Comparison of ENCODE assay signal across 10 mouse cellular contexts in genomic region chr1:85650524-85650923, GRCm38 (mm10). TPM values are rescaled to one million over a fixed set of nuclear protein-coding genes. Genes with fewer than 3 reads are reported as not detected.
DNase-seq lines count a peak whose midpoint lies in the region; TF ChIP-seq lines count a peak whose summit lies in the region.
"Not testable (repeated sequence)": the region's sequence is repeated elsewhere in the genome, so short reads cannot be mapped to it uniquely, and the experiment has no call there.
"Had no signal": no experiment of that assay in that cellular context is flagged by ENCODE, and none has a peak within 500 bp of the region (broad histone marks: within the 10 kb centered on the region; RNA-seq: fewer than 3 reads in every experiment).

No protein-coding gene starts in this region.

- 0 out of 2 replicates have a peak overlapping the region, but pooled peaks have one; percentile 23 for H3K27ac ChIP-seq in brown adipose tissue, adult 24 weeks (replicated peaks; ENCODE audit: low read depth, low read length)
- peak overlapping the region; percentile 49; the same call in 1 of the 2 replicates for H3K27ac ChIP-seq in gastrocnemius, adult 2 months
- peak overlapping the region; percentile 47; the same call in 1 of the 2 replicates for H3K27ac ChIP-seq in heart, adult 2 months
- not testable (repeated sequence) for H3K27ac ChIP-seq in kidney, adult 2 months (ENCODE audit: insufficient read depth, low read depth, low read length); thymus, adult 2 months (ENCODE audit: control insufficient read depth, insufficient read depth, low read length)
- peak overlapping the region; percentile 46; the same call in 1 of the 2 replicates for H3K27ac ChIP-seq in small intestine, adult 2 months (ENCODE audit: insufficient read depth, low read depth, low read length)

- not testable (repeated sequence) for TF ChIP-seq CTCF in gastrocnemius, adult 2 months (IDR thresholded peaks at IDR 0.05); heart, adult 2 months (IDR thresholded peaks at IDR 0.05); kidney, adult 2 months (conservative IDR thresholded peaks at IDR 0.05; ENCODE audit: insufficient read depth, insufficient read length, low read depth, low read length); small intestine, adult 2 months (IDR thresholded peaks at IDR 0.05; ENCODE audit: extremely low read depth, insufficient read length, insufficient replicate concordance, low read depth, low read length); thymus, adult 2 months (IDR thresholded peaks at IDR 0.05; ENCODE audit: borderline replicate concordance, control insufficient read depth, extremely low read depth, insufficient read depth, low read length, poor library complexity)

- H3K36me3 ChIP-seq in heart, adult 2 months (ENCODE audit: control insufficient read depth, insufficient read depth, low read length); kidney, adult 2 months (ENCODE audit: control insufficient read depth, insufficient read depth, low read length); small intestine, adult 2 months (ENCODE audit: control insufficient read depth, insufficient read depth, low read length); thymus, adult 2 months (ENCODE audit: control insufficient read depth, insufficient read depth, low read length): not testable (repeated sequence)

- WGBS in heart, adult 2 months = 49% methylated on average over 4 of the region's 5 CpGs
- 53% methylated on average over 4 of the region's 5 CpGs for WGBS in kidney, adult 2 months
- WGBS in small intestine, adult 2 months = 55% methylated on average over 4 of the region's 5 CpGs
- WGBS in thymus, adult 2 months = 50% methylated on average over 4 of the region's 5 CpGs

- H3K27me3 ChIP-seq in heart, adult 2 months (ENCODE audit: control insufficient read depth, insufficient read depth, low read length); kidney, adult 2 months (replicated peaks; ENCODE audit: control insufficient read depth, insufficient read depth, low read length); small intestine, adult 2 months (ENCODE audit: control insufficient read depth, insufficient read depth, low read length); thymus, adult 2 months (ENCODE audit: control insufficient read depth, insufficient read depth, low read length): not testable (repeated sequence)

- H3K4me1 ChIP-seq in brown adipose tissue, adult 24 weeks (ENCODE audit: control insufficient read depth, insufficient read depth, insufficient read length, low read length); heart, adult 2 months (ENCODE audit: control insufficient read depth, insufficient read depth, low read length); kidney, adult 2 months (ENCODE audit: control insufficient read depth, insufficient read depth, low read length); small intestine, adult 2 months (ENCODE audit: control insufficient read depth, insufficient read depth, insufficient read length, low read length); thymus, adult 2 months (replicated peaks; ENCODE audit: control insufficient read depth, insufficient read depth, low read length): not testable (repeated sequence)

- DNase-seq in adrenal gland, adult 2 months = peak; percentile 12
- DNase-seq in gastrocnemius, adult 2 months; kidney, adult 2 months: not testable (repeated sequence)
- DNase-seq in heart, adult 2 months = peak; percentile 20 to 33
- peak; percentile 19 for DNase-seq in thymus, adult 2 months
- peak; percentile 19 for DNase-seq in thymus, postnatal 4 days

- peak overlapping the region; percentile 45; the same call in 1 of the 2 replicates for H3K9ac ChIP-seq in heart, adult 2 months (ENCODE audit: low read depth, low read length)

- TF ChIP-seq EP300 in heart, adult 2 months (IDR thresholded peaks at IDR 0.05; ENCODE audit: insufficient read depth, low read depth, low read length) = not testable (repeated sequence)

- peak overlapping the region; percentile 30; the same call in 1 of the 2 replicates for H3K4me3 ChIP-seq in brown adipose tissue, adult 24 weeks (ENCODE audit: insufficient read depth, low read depth, low read length)
- H3K4me3 ChIP-seq in gastrocnemius, adult 2 months = peak overlapping the region; percentile 54
- not testable (repeated sequence) for H3K4me3 ChIP-seq in heart, adult 2 months
- peak overlapping the region; percentile 39; the same call in 1 of the 2 replicates for H3K4me3 ChIP-seq in kidney, adult 2 months (ENCODE audit: insufficient read depth, low read depth, low read length)
- H3K4me3 ChIP-seq in small intestine, adult 2 months (ENCODE audit: low read depth, low read length) = peak overlapping the region; percentile 43
- peak overlapping the region; percentile 12; the same call in 1 of the 2 replicates for H3K4me3 ChIP-seq in thymus, adult 2 months (ENCODE audit: control insufficient read depth, insufficient read depth, low read length)

- not testable (repeated sequence) for H3K79me2 ChIP-seq in heart, adult 2 months (replicated peaks; ENCODE audit: control insufficient read depth, insufficient read depth, low read length)

- not testable (repeated sequence) for TF ChIP-seq POLR2A in heart, adult 2 months (IDR thresholded peaks at IDR 0.05; ENCODE audit: insufficient read depth, low read depth, low read length); kidney, adult 2 months (IDR thresholded peaks at IDR 0.05; ENCODE audit: low read depth, low read length); small intestine, adult 2 months (IDR thresholded peaks at IDR 0.05; ENCODE audit: low read depth, low read length); thymus, adult 2 months (IDR thresholded peaks at IDR 0.05; ENCODE audit: control insufficient read depth, extremely low read depth, insufficient read depth, low read length, poor library complexity)

- intact Hi-C loops in gastrocnemius, adult 2 months (cut with DNase I); heart, adult 2 months (cut with DNase I): not testable (repeated sequence)

RNA-seq across cellular contexts. Expression of gene Sp100, which starts 0.7 kb away (rescaled TPM):
- total RNA-seq in adrenal gland, adult 2 months (2021) = 10 to 100 TPM; 19.1 to 21.0 TPM
- polyA plus RNA-seq in adrenal gland, adult 2 months (2012; rRNA removed) = 2.7 and 2.9 TPM in 2 replicates
- polyA plus RNA-seq in brown adipose tissue, adult 24 weeks (2012; ENCODE audit: insufficient read depth, insufficient read length, missing spikeins) = 15.4 and 21.5 TPM in 2 replicates
- total RNA-seq in gastrocnemius, adult 2 months (2021) = 1 to 10 TPM; 6.3 to 7.8 TPM
- 10 to 100 TPM; 16.9 to 21.6 TPM for total RNA-seq in heart, adult 2 months (2021)
- polyA plus RNA-seq in heart, adult 2 months (2012; rRNA removed) = 13.5 and 25.3 TPM in 2 replicates
- 11.9 and 21.4 TPM in 2 replicates for polyA plus RNA-seq in kidney, adult 2 months (2012; rRNA removed)
- polyA plus RNA-seq in small intestine, adult 2 months (2012; rRNA removed) = 3.8 and 10.1 TPM in 2 replicates
- 60.6 and 68.0 TPM in 2 replicates for polyA plus RNA-seq in thymus, adult 2 months (2012; rRNA removed)
- polyA plus RNA-seq: C2C12, G1E had no signal

RNA-seq across cellular contexts. Expression of gene Sp140, which starts 50.3 kb away (rescaled TPM):
- 1 to 10 TPM; 2.2 to 6.0 TPM for total RNA-seq in adrenal gland, adult 2 months (2021)
- polyA plus RNA-seq in adrenal gland, adult 2 months (2012; rRNA removed) = 0.93 and 2.5 TPM in 2 replicates
- 4.0 and 5.1 TPM in 2 replicates for polyA plus RNA-seq in brown adipose tissue, adult 24 weeks (2012; ENCODE audit: insufficient read depth, insufficient read length, missing spikeins)
- total RNA-seq in gastrocnemius, adult 2 months (2021) = under 1 TPM; 0.47 to 0.59 TPM
- total RNA-seq in heart, adult 2 months (2021) = 1 to 10 TPM; 2.7 to 3.1 TPM
- polyA plus RNA-seq in heart, adult 2 months (2012; rRNA removed) = 2.2 and 2.5 TPM in 2 replicates
- 2.1 and 2.8 TPM in 2 replicates for polyA plus RNA-seq in kidney, adult 2 months (2012; rRNA removed)
- 1.3 and 3.6 TPM in 2 replicates for polyA plus RNA-seq in small intestine, adult 2 months (2012; rRNA removed)
- 19.8 and 27.1 TPM in 2 replicates for polyA plus RNA-seq in thymus, adult 2 months (2012; rRNA removed)
- polyA plus RNA-seq: G1E had no signal

RNA-seq across cellular contexts. Expression of gene Sp110, which starts 51.9 kb away (rescaled TPM):
- 1 to 10 TPM; 3.3 to 4.9 TPM for total RNA-seq in adrenal gland, adult 2 months (2021)
- polyA plus RNA-seq in adrenal gland, adult 2 months (2012; rRNA removed) = 3.1 and 3.5 TPM in 2 replicates
- polyA plus RNA-seq in brown adipose tissue, adult 24 weeks (2012; ENCODE audit: insufficient read depth, insufficient read length, missing spikeins) = 2.4 and 2.7 TPM in 2 replicates
- 1 to 10 TPM in 1 of 2 experiments, under 1 TPM in 1; 0.71 to 1.1 TPM for total RNA-seq in gastrocnemius, adult 2 months (2021)
- total RNA-seq in heart, adult 2 months (2021) = 1 to 10 TPM; 3.0 to 3.2 TPM
- 7.3 and 11.6 TPM in 2 replicates for polyA plus RNA-seq in heart, adult 2 months (2012; rRNA removed)
- 5.3 and 10.6 TPM in 2 replicates for polyA plus RNA-seq in kidney, adult 2 months (2012; rRNA removed)
- 5.4 and 11.7 TPM in 2 replicates for polyA plus RNA-seq in small intestine, adult 2 months (2012; rRNA removed)
- 109 and 125 TPM in 2 replicates for polyA plus RNA-seq in thymus, adult 2 months (2012; rRNA removed)
- polyA plus RNA-seq: C2C12, G1E had no signal
